Mouse (Mus musculus) T-cell, adult 2 months (primary cell): ENCODE data around the gene Hmga2.
"Not testable (repeated sequence)": the region's sequence is repeated elsewhere in the genome, so short reads cannot be mapped to it uniquely, and the experiment has no call there.

Experiments
- DNase-seq: peaks from one replicate; pipeline ENCODE4 v3.0.0; 2022; ENCODE audit warnings: low spot score

Hmga2 gene

GRCm38 (mm10) chr10:120344558-120345318, 131.5 kb downstream of the Hmga2 start:
- no peak for DNase-seq

- not testable (repeated sequence) for DNase-seq
Measured at GRCm38 (mm10) chr10:120339906-120340305, 136.4 kb downstream of the Hmga2 start.

DNA sequence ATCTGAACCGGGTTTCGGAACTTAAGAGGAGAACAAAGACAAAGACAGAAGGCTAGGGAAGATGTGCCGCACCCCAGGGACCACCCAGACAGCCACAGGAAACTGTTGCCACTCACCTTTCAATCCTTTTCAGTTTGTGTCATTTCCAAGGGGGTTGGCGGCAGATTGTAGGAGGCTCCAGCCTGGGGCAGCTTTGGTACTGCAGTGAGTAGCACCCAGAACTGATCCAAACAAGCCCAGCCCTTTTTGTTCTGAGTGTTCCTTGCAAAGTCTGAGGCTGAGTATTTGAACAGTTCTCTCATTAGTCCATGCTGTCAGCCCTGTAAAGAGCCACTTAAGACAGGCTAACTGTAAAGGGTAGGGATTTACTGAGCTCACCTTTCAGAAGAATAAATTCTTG, 136.9 kb downstream of the Hmga2 start:
- DNase-seq: no peak

GRCm38 (mm10) chr10:120338841-120339240, 137.4 kb downstream of the Hmga2 start:
- DNase-seq: no peak

- not testable (repeated sequence) for DNase-seq
Measured at GRCm38 (mm10) chr10:120338431-120338830, 137.8 kb downstream of the Hmga2 start.

DNA sequence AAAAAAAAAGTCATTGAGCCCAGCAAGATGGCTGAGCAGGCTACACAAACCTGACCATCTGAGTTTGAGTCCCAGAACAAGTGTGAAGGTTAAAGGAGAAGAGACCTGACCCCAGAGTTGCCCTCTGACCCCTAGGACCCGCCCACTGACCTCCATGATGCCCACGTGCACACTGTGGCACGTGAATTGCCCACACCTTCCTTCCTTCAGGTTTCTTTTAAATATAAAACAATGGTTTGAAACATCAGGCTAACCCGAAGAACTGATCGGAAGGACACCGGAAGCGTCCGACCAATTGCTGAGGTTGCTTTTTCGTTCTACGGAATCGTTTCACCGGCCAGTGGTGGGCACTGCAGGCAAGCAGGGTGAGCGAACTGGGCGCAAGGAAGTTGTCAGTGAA, 148.3 kb downstream of the Hmga2 start:
- DNase-seq: no peak

DNA sequence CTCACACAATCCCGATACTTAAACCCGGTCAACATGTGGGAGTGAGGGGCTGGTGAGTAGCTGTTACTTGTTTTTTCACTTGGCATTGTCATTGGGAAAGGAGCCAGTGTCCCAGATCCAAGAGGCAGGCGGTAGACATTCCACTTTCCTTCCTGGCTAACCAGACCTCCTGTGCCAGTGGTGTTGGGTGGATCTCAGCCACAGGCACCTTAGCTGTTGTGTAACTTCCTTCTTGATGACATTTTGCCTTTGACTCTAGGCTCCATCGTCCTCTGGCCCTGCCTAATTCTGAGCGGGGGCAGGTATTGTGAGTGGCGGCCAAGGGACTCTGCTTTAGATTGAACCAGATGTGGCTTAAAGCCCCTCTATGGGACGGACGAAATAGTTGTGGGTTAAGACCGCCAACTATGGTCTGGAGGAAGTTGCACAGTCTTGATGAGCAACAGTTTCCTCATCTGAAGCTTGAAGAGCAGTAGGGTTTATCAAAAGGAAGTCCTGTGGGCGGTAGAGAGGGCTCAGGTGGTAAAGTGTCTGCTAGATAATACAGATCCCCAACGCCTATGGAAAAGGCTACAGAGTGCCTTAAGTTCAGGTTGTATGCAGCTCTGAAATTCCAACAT, 152.6 kb downstream of the Hmga2 start:
- no peak for DNase-seq

- no peak for DNase-seq
Measured at GRCm38 (mm10) chr10:120322815-120323214, 153.5 kb downstream of the Hmga2 start.

- no peak for DNase-seq
Measured at GRCm38 (mm10) chr10:120319614-120320013, 156.7 kb downstream of the Hmga2 start.
